Mouse (Mus musculus) hindbrain, embryonic 16.5 days (tissue): Measurements from ENCODE around the gene Gm47791. TPM values are rescaled to one million over a fixed set of nuclear protein-coding genes. Genes with fewer than 3 reads are reported as not detected.

ENCODE experiments used
- ATAC-seq: fragments of 200-750 bp; cut with Nextera tagmentation; 2 replicates; pipeline ENCODE4 v1.8.0; 2017; ENCODE audit warnings: moderate TSS enrichment, moderate library complexity
- H3K27ac ChIP-seq: fragments of 300-500 bp; sonication (generic); 2 replicates; pipeline ENCODE4 v1.5.1; 2014; ENCODE audit warnings: low read depth, mild to moderate bottlenecking, control low read depth, low read length, moderate library complexity
- H3K27me3 ChIP-seq: fragments of 300-500 bp; sonication (generic); replicated peaks from 2 replicates; pipeline ENCODE4 v1.6.1; 2014; ENCODE audit warnings: low read length; ENCODE audit not compliant: control insufficient read depth, insufficient read depth
- H3K36me3 ChIP-seq: fragments of 300-500 bp; sonication (generic); 2 replicates; pipeline ENCODE4 v1.6.1; 2014; ENCODE audit warnings: mild to moderate bottlenecking, low read length, moderate library complexity, mixed read lengths; ENCODE audit not compliant: control insufficient read depth, insufficient read depth
- H3K4me1 ChIP-seq: fragments of 300-500 bp; sonication (generic); 2 replicates; pipeline ENCODE4 v1.6.1; 2014; ENCODE audit warnings: low read depth, low read length; ENCODE audit not compliant: control insufficient read depth, insufficient read depth
- H3K4me2 ChIP-seq: fragments of 300-500 bp; sonication (generic); 2 replicates; pipeline ENCODE4 v1.6.1; 2014; ENCODE audit warnings: mild to moderate bottlenecking, low read length, control low read depth, moderate library complexity
- H3K4me3 ChIP-seq: fragments of 300-500 bp; sonication (generic); 2 replicates; pipeline ENCODE4 v1.5.1; 2014; ENCODE audit warnings: mild to moderate bottlenecking, low read length, control low read depth, moderate library complexity
- H3K9ac ChIP-seq: fragments of 300-500 bp; sonication (generic); 2 replicates; pipeline ENCODE4 v1.6.1; 2014; ENCODE audit warnings: low read depth, mild to moderate bottlenecking, control low read depth, low read length, moderate library complexity
- H3K9me3 ChIP-seq: fragments of 300-500 bp; sonication (generic); 2 replicates; pipeline ENCODE4 v1.6.1; 2014; ENCODE audit warnings: mild to moderate bottlenecking, low read length, moderate library complexity; ENCODE audit not compliant: control insufficient read depth
- WGBS: fragments of 180-500 bp; shearing (Covaris S2); extraction: QIAGEN DNeasy Blood & Tissue Kit; methylation state at CpG from one replicate; pipeline ENCODE4 v1.1.7; 2014; 5-methylcytosine and 5-hydroxymethylcytosine counted together
- polyA plus RNA-seq: library from polyadenylated mRNA; unstranded; fragments of >200 nt; fragmentation: Nextera tagmentation; extraction: Ambion mirVana; gene quantifications from 2 replicates; pipeline ENCODE4 v1.2.1, GENCODE M21; 2015

Gene Gm47791
- polyA plus RNA-seq, 1 experiment from 2014 or later = not detected

GRCm38 (mm10) chr1:82793110-82793509 lies 22.1 kb upstream of the Gm47791 start:
- WGBS = 89% methylated on average over 3 of the region's 3 CpGs
- H3K9me3 ChIP-seq = no peaks in the 10 kb centered on the region
- H3K4me1 ChIP-seq = no peaks in the 10 kb centered on the region
- H3K36me3 ChIP-seq = no peaks in the 10 kb centered on the region
- no peak for ATAC-seq
- H3K4me3 ChIP-seq = no peak overlapping the region
- H3K9ac ChIP-seq = no peak overlapping the region
- H3K27ac ChIP-seq = no peak overlapping the region
- H3K27me3 ChIP-seq = no peaks in the 10 kb centered on the region
- no peak overlapping the region for H3K4me2 ChIP-seq

GRCm38 (mm10) chr1:82792238-82792637 lies 21.2 kb upstream of the Gm47791 start:
- Histone ChIP-seq H3K4me1 (0 out of 2 replicates have a peak, but pooled peaks cover 2% of the 10 kb centered on the region), H3K27ac (no peak overlapping the region), H3K9ac (no peak overlapping the region), H3K36me3 (no peaks in the 10 kb centered on the region), H3K27me3 (no peaks in the 10 kb centered on the region), H3K4me2 (no peak overlapping the region), H3K9me3 (no peaks in the 10 kb centered on the region), H3K4me3 (no peak overlapping the region)
- 88% methylated on average over 6 of the region's 6 CpGs for WGBS
- ATAC-seq = no peak

- H3K4me1 ChIP-seq = 0 out of 2 replicates have a peak, but pooled peaks cover 2% of the 10 kb centered on the region
- H3K36me3 ChIP-seq = no peaks in the 10 kb centered on the region
- H3K9me3 ChIP-seq = no peaks in the 10 kb centered on the region
- WGBS = 71% methylated on average over 11 of the region's 11 CpGs
- no peak overlapping the region for H3K4me3 ChIP-seq
- no peak overlapping the region for H3K27ac ChIP-seq
- H3K4me2 ChIP-seq = no peak overlapping the region
- H3K9ac ChIP-seq = no peak overlapping the region
- no peaks in the 10 kb centered on the region for H3K27me3 ChIP-seq
- ATAC-seq = no peak
These were observed 20.1 kb upstream of the Gm47791 start for GRCm38 (mm10) chr1:82791105-82791504.

- Histone ChIP-seq H3K36me3 (no peaks in the 10 kb centered on the region), H3K4me2 (no peak overlapping the region), H3K27me3 (no peaks in the 10 kb centered on the region), H3K27ac (no peak overlapping the region), H3K9ac (no peak overlapping the region), H3K4me1 (0 out of 2 replicates have a peak, but pooled peaks cover 2% of the 10 kb centered on the region), H3K9me3 (no peaks in the 10 kb centered on the region), H3K4me3 (no peak overlapping the region)
- no peak for ATAC-seq
- WGBS = 70% methylated on average over 7 of the region's 7 CpGs
These were observed 17.0 kb upstream of the Gm47791 start for GRCm38 (mm10) chr1:82788070-82788469.

- Histone ChIP-seq H3K4me2 (no peak overlapping the region), H3K4me3 (no peak overlapping the region), H3K27ac (no peak overlapping the region), H3K27me3 (no peaks in the 10 kb centered on the region), H3K9me3 (no peaks in the 10 kb centered on the region), H3K4me1 (0 out of 2 replicates have a peak, but pooled peaks cover 2% of the 10 kb centered on the region), H3K36me3 (no peaks in the 10 kb centered on the region), H3K9ac (no peak overlapping the region)
- WGBS = 3% methylated on average over 2 of the region's 2 CpGs
- peak; percentile 91 for ATAC-seq
These were observed 16.4 kb upstream of the Gm47791 start for GRCm38 (mm10) chr1:82787414-82787813.

GRCm38 (mm10) chr1:82785546-82785945 lies 14.5 kb upstream of the Gm47791 start:
- H3K4me3 ChIP-seq = no peak overlapping the region
- no peak overlapping the region for H3K27ac ChIP-seq
- no peak for ATAC-seq
- WGBS = 67% methylated on average over 6 of the region's 6 CpGs
- no peaks in the 10 kb centered on the region for H3K36me3 ChIP-seq
- H3K4me1 ChIP-seq = 0 out of 2 replicates have a peak, but pooled peaks cover 2% of the 10 kb centered on the region
- no peaks in the 10 kb centered on the region for H3K27me3 ChIP-seq
- no peaks in the 10 kb centered on the region for H3K9me3 ChIP-seq
- H3K4me2 ChIP-seq = no peak overlapping the region
- no peak overlapping the region for H3K9ac ChIP-seq

GRCm38 (mm10) chr1:82783559-82783958 lies 12.5 kb upstream of the Gm47791 start:
- Histone ChIP-seq H3K4me3 (no peak overlapping the region), H3K27ac (no peak overlapping the region), H3K36me3 (no peaks in the 10 kb centered on the region), H3K9ac (no peak overlapping the region), H3K27me3 (no peaks in the 10 kb centered on the region), H3K9me3 (no peaks in the 10 kb centered on the region), H3K4me1 (0 out of 2 replicates have a peak, but pooled peaks cover 2% of the 10 kb centered on the region), H3K4me2 (no peak overlapping the region)
- 83% methylated on average over 3 of the region's 3 CpGs for WGBS
- ATAC-seq = no peak

GRCm38 (mm10) chr1:82779388-82779966 lies 8.4 kb upstream of the Gm47791 start:
- Histone ChIP-seq H3K36me3 (no peaks in the 10 kb centered on the region), H3K9ac (no peak overlapping the region), H3K9me3 (no peaks in the 10 kb centered on the region), H3K4me2 (no peak overlapping the region), H3K4me3 (no peak overlapping the region), H3K27ac (no peak overlapping the region), H3K4me1 (no peaks in the 10 kb centered on the region), H3K27me3 (no peaks in the 10 kb centered on the region)
- 91% methylated on average over 6 of the region's 6 CpGs for WGBS
- no peak for ATAC-seq

GRCm38 (mm10) chr1:82775293-82775692 lies 4.2 kb upstream of the Gm47791 start:
- Histone ChIP-seq H3K4me2 (no peak overlapping the region), H3K9me3 (no peaks in the 10 kb centered on the region), H3K4me1 (no peaks in the 10 kb centered on the region), H3K9ac (no peak overlapping the region), H3K4me3 (no peak overlapping the region), H3K27me3 (no peaks in the 10 kb centered on the region), H3K27ac (no peak overlapping the region), H3K36me3 (no peaks in the 10 kb centered on the region)
- 95% methylated on average over 4 of the region's 4 CpGs for WGBS
- no peak for ATAC-seq
